Mouse (Mus musculus): ENCODE measurements around the gene Jmjd1c. TPM values are rescaled to one million over a fixed set of nuclear protein-coding genes. Genes with fewer than 3 reads are reported as not detected.

The Jmjd1c gene
- polyA plus RNA-seq (2015; fragmentation: Nextera tagmentation; extraction: Ambion mirVana): 28.8 and 30.7 TPM in 2 replicates

DNA sequence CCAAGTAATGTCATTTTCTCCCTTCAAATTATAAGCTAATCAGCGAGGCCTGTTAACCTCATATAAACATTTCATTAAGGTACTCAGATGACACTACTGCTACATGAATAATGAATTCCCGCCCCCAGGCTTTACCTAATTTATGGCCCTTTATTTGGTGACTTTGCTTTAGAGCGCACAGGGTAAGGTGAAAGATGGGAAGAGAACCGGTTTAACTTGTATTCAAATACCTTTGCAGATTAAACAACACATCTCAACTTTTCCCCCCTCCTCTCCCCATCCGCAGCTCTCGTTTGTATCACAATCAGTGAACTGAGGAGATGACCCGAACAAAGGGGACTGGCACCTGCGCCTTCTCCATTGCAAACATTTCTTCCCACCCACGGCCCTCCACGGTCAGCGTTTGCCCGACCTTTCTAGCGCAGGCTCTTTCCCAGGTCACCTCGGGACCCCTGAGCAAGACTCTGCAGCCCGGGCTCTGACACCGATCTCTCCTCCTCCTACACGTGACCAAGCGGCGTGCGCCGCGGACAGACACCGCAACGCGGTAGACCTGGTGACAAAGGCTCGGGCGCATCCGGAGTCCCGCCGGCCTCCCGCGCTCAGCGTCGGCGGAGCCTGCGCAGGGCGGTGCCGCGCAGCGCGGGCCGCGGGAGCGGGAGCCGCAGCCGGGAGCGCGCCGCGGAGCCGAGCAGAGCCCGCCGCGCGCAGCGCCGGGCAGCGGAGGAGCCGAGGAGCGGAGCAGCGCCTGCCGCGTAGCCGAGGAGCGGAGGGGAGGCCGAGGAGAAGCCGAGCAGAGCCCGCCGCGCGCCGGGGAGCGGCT, at the start of gene Jmjd1c:
Gene Jmjd1c (plus strand): TSS at position 328 of the 823 bp plus-strand sequence.
- Histone ChIP-seq H3K4me2 (replicated peaks; ENCODE audit: low read depth) (peak within 1 kb of the TSS; percentile 74), H3K36me3 (ENCODE audit: control insufficient read depth, insufficient read depth, low read length) (no peaks in the 10 kb centered on the region), H3K27ac (replicated peaks) (peak within 1 kb of the TSS; percentile 100), H3K4me3 (ENCODE audit: low read depth, low read length) (peak within 1 kb of the TSS; percentile 99), H3K9ac (ENCODE audit: low read length) (peak within 1 kb of the TSS; percentile 100), H3K27me3 (ENCODE audit: control insufficient read depth, insufficient read depth, low read length) (no peaks in the 10 kb centered on the region), H3K4me1 (replicated peaks; ENCODE audit: control insufficient read depth, insufficient read depth) (0 out of 2 replicates have a peak, but pooled peaks cover 2% of the 10 kb centered on the region), H3K9me3 (ENCODE audit: control insufficient read depth, low read length) (no peaks in the 10 kb centered on the region)
- peak; percentile 75 for DNase-seq (ENCODE audit: low spot score)
- under 1% methylated on average over 53 of the region's 73 CpGs for WGBS
- ATAC-seq (ENCODE audit: low FRiP score, low TSS enrichment): peak; percentile 84
- TF ChIP-seq EP300 (optimal IDR thresholded peaks at IDR 0.05): no peak
- no peak for TF ChIP-seq CTCF (IDR thresholded peaks at IDR 0.05; ENCODE audit: low read depth)

DNA sequence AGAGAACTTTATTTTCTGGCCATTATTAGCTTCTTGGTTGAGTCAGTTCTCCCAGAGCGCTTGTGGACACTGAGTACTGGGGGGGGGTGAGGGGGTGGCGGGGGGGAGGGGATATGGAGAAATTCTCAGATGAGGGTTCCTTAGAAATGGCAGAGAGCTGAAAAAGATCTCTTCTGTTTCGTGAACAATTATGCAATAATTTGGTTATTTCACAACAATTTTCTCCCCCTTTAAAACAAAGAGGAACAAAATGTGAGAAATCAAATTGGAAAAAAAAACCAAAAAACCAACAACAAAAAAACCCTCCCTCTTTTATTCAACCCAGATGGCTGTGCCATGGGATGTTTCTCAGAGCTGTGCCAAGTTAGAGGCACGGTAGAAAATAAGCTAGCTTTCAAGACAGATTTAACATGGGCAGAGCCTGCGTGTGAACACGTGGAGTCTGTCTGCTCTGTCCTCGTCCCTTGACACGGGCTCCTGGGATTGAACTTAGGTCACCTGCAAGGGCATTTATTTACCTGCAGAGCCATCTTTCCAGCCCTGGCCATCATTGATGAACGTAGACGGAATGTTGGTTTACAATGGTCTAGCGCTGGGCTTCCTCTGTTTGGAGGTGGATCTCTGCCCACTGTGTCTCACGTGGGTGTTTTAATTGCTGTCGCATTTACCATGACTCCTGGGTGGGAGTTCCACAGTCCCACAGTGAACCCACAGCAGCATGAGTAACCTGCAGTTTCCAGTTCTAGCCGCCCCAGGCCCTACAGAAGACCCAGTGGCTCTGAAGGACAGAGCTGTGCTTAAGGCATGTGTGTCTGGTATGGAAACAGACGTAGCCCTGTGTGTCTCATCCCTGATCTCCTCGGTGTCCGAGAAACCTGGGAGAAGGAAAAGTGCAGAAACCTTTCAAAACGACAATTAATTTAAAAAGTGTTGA, 47.9 kb upstream of the Jmjd1c start:
- Histone ChIP-seq H3K27ac (replicated peaks) (peak overlapping the region; percentile 63), H3K4me1 (replicated peaks; ENCODE audit: control insufficient read depth, insufficient read depth) (peaks cover 5% of the 10 kb centered on the region; the same call in 1 of the 2 replicates), H3K36me3 (ENCODE audit: control insufficient read depth, insufficient read depth, low read length) (no peaks in the 10 kb centered on the region), H3K9me3 (ENCODE audit: control insufficient read depth, low read length) (no peaks in the 10 kb centered on the region), H3K4me3 (ENCODE audit: low read depth, low read length) (no peak overlapping the region), H3K27me3 (ENCODE audit: control insufficient read depth, insufficient read depth, low read length) (no peaks in the 10 kb centered on the region), H3K4me2 (replicated peaks; ENCODE audit: low read depth) (no peak overlapping the region), H3K9ac (ENCODE audit: low read length) (no peak overlapping the region)
- TF ChIP-seq EP300 (optimal IDR thresholded peaks at IDR 0.05) (no peak), CTCF (IDR thresholded peaks at IDR 0.05; ENCODE audit: low read depth) (no peak)
- ATAC-seq (ENCODE audit: low FRiP score, low TSS enrichment) (no peak; the same call in 1 of the 2 replicates), DNase-seq (ENCODE audit: low spot score) (no peak)
- 63% methylated on average over 18 of the region's 18 CpGs for WGBS

GRCm38 (mm10) chr10:67048871-67049615, 46.9 kb upstream of the Jmjd1c start:
- Histone ChIP-seq H3K27me3 (ENCODE audit: control insufficient read depth, insufficient read depth, low read length) (no peaks in the 10 kb centered on the region), H3K4me2 (replicated peaks; ENCODE audit: low read depth) (no peak overlapping the region), H3K27ac (replicated peaks) (no peak overlapping the region), H3K36me3 (ENCODE audit: control insufficient read depth, insufficient read depth, low read length) (no peaks in the 10 kb centered on the region), H3K4me3 (ENCODE audit: low read depth, low read length) (no peak overlapping the region), H3K9ac (ENCODE audit: low read length) (no peak overlapping the region), H3K9me3 (ENCODE audit: control insufficient read depth, low read length) (no peaks in the 10 kb centered on the region), H3K4me1 (replicated peaks; ENCODE audit: control insufficient read depth, insufficient read depth) (peaks cover 5% of the 10 kb centered on the region; the same call in 1 of the 2 replicates)
- WGBS: 67% methylated on average over 13 of the region's 13 CpGs
- ATAC-seq (ENCODE audit: low FRiP score, low TSS enrichment) (no peak), DNase-seq (ENCODE audit: low spot score) (no peak)
- TF ChIP-seq CTCF (IDR thresholded peaks at IDR 0.05; ENCODE audit: low read depth) (no peak), EP300 (optimal IDR thresholded peaks at IDR 0.05) (no peak)

DNA sequence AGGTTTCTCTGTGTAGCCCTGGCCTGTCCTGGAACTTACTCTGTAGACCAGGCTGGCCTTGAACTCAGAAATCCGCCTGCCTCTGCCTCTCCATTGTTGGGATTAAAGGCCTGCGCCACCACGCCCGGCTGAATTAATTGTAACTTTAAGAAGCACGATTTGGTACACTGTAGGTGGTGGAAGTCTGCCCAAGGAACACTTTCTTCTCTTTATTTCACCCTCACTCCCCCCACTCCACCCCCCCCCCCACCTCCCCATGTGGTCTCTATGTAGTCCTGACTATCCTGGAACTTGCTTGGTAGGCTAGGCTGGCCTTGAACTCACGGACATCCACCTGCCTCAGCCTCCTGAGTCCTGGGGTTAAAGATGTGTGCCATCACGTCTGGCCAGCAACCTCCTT, 46.3 kb upstream of the Jmjd1c start:
- Histone ChIP-seq H3K9ac (ENCODE audit: low read length) (no peak overlapping the region), H3K4me3 (ENCODE audit: low read depth, low read length) (no peak overlapping the region), H3K4me2 (replicated peaks; ENCODE audit: low read depth) (no peak overlapping the region), H3K27me3 (ENCODE audit: control insufficient read depth, insufficient read depth, low read length) (no peaks in the 10 kb centered on the region), H3K27ac (replicated peaks) (no peak overlapping the region), H3K36me3 (ENCODE audit: control insufficient read depth, insufficient read depth, low read length) (no peaks in the 10 kb centered on the region), H3K9me3 (ENCODE audit: control insufficient read depth, low read length) (no peaks in the 10 kb centered on the region), H3K4me1 (replicated peaks; ENCODE audit: control insufficient read depth, insufficient read depth) (peaks cover 4% of the 10 kb centered on the region; the same call in 1 of the 2 replicates)
- WGBS: 89% methylated on average over 7 of the region's 7 CpGs
- no peak for ATAC-seq (ENCODE audit: low FRiP score, low TSS enrichment)
- no peak for DNase-seq (ENCODE audit: low spot score)
- TF ChIP-seq EP300 (optimal IDR thresholded peaks at IDR 0.05) (no peak), CTCF (IDR thresholded peaks at IDR 0.05; ENCODE audit: low read depth) (no peak)

DNA sequence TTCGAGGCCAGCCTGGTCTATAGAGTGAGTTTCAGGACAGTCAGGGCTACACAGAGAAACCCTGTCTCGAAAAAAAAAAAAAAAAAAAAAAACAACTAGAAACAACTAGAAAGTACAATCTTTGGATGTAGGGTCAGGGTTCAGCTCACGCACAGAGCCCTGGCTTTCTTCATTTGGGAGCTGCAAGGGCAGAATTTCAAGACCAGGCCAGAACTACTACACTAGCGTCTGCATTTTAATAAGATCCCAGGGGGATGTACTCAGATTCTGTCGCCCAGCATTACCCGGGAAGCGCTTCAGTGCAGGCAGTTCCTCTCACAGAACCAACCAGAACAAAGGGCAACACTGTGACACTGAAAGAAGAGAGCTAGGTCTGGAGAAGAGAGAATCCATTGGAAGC, 45.2 kb upstream of the Jmjd1c start:
- Histone ChIP-seq H3K36me3 (ENCODE audit: control insufficient read depth, insufficient read depth, low read length) (no peaks in the 10 kb centered on the region), H3K4me2 (replicated peaks; ENCODE audit: low read depth) (no peak overlapping the region), H3K9me3 (ENCODE audit: control insufficient read depth, low read length) (no peaks in the 10 kb centered on the region), H3K27ac (replicated peaks) (no peak overlapping the region), H3K27me3 (ENCODE audit: control insufficient read depth, insufficient read depth, low read length) (no peaks in the 10 kb centered on the region), H3K4me1 (replicated peaks; ENCODE audit: control insufficient read depth, insufficient read depth) (peaks cover 5% of the 10 kb centered on the region; the same call in 1 of the 2 replicates), H3K9ac (ENCODE audit: low read length) (no peak overlapping the region), H3K4me3 (ENCODE audit: low read depth, low read length) (no peak overlapping the region)
- DNase-seq (ENCODE audit: low spot score) (no peak), ATAC-seq (ENCODE audit: low FRiP score, low TSS enrichment) (no peak)
- no peak for TF ChIP-seq CTCF (IDR thresholded peaks at IDR 0.05; ENCODE audit: low read depth)
- TF ChIP-seq EP300 (optimal IDR thresholded peaks at IDR 0.05): no peak
- 76% methylated on average over 6 of the region's 7 CpGs for WGBS
